Mouse (Mus musculus): ENCODE measurements at regions not wholly inside any gene's neighbourhood (a gene's known extent, or its start where the extent isn't known, plus 50 kb on each side); places are given as distances from the start of the nearest gene placed in this dataset.

- TF ChIP-seq POLR2A (IDR thresholded peaks at IDR 0.05; ENCODE audit: low read depth, low read length) (no peak), CTCF (IDR thresholded peaks at IDR 0.05; ENCODE audit: extremely low read depth, insufficient read length, insufficient replicate concordance, low read depth, low read length) (no peak)
These were observed 2557.0 kb upstream of the Gm6569 start for GRCm38 (mm10) chr15:71277388-71277787.
